Mouse (Mus musculus): ENCODE measurements at regions not wholly inside any gene's neighbourhood (a gene's known extent, or its start where the extent isn't known, plus 50 kb on each side); places are given as distances from the start of the nearest gene placed in this dataset.

DNA sequence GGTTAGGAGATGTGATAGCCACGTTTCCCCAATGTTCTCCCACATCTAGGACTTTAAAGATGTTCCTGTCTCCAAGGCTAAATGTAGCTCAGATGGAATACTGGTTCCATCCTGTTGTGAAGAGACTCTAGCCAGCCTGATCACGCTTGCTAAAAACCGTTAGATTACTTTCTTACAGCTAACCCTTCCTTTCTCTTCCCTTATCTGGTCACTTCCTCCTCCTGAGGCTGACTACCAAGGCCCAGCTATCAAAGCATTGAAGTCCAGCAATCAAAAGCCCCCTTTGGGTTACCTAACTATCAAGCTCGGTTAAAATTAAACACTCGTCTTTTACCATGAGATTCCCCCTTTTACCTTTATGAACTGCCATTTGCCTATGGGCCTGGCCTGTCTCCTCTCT, 260.2 kb downstream of the Rngtt start:
- TF ChIP-seq GATA1 (IDR thresholded peaks at IDR 0.05; ENCODE audit: low read length) (no peak), TAL1 (IDR thresholded peaks at IDR 0.05; ENCODE audit: low read length) (no peak)
